Mouse (Mus musculus) adrenal gland, postnatal 4 days (tissue): Measurements from ENCODE around the gene Gstp2. TPM values are rescaled to one million over a fixed set of nuclear protein-coding genes. Genes with fewer than 3 reads are reported as not detected.
"Not testable (repeated sequence)": the region's sequence is repeated elsewhere in the genome, so short reads cannot be mapped to it uniquely, and the experiment has no call there.

Experiments
- DNase-seq, 2 experiments: peaks; one replicate each; pipeline ENCODE4 v3.0.0; 2021 to 2022; ENCODE audit warnings: low spot score in 2 of 2, mixed read lengths in 2 of 2
- total RNA-seq, 2 experiments: library from RNA; stranded (reverse); gene quantifications; 2 replicates each; pipeline ENCODE4 v1.2.3; 2021

Gene Gstp2
- total RNA-seq, 2 experiments from 2014 or later: 52.6 to 68.8 TPM

GRCm38 (mm10) chr19:4051741-4052515 lies 6.1 kb upstream of the Gstp2 start:
- DNase-seq: peak; percentile 43 to 44

- DNase-seq: no peak
Observed at GRCm38 (mm10) chr19:4051016-4051415, 5.2 kb upstream of the Gstp2 start.

GRCm38 (mm10) chr19:4049069-4049468 lies 3.2 kb upstream of the Gstp2 start:
- not testable (repeated sequence) for DNase-seq

- peak; percentile 50 to 75 for DNase-seq
Observed at GRCm38 (mm10) chr19:4047859-4048258, 2.0 kb upstream of the Gstp2 start.

- no peak for DNase-seq
Observed at GRCm38 (mm10) chr19:4046866-4047254, 1.0 kb upstream of the Gstp2 start.

GRCm38 (mm10) chr19:4044109-4044508 lies 1.7 kb downstream of the Gstp2 start:
- DNase-seq: not testable (repeated sequence)

GRCm38 (mm10) chr19:4042124-4042523 lies 3.7 kb downstream of the Gstp2 start:
- no peak for DNase-seq

GRCm38 (mm10) chr19:4041500-4041899 lies 4.3 kb downstream of the Gstp2 start:
- not testable (repeated sequence) for DNase-seq

- DNase-seq: not testable (repeated sequence)
Observed at GRCm38 (mm10) chr19:4040941-4041340, 4.9 kb downstream of the Gstp2 start.

GRCm38 (mm10) chr19:4037788-4038232 lies 8.0 kb downstream of the Gstp2 start, which contains the start of gene Gstp1:
Gene Gstp1, minus strand, starts transcription at chr19:4037985.
- peak; percentile 63 to 76 for DNase-seq

- not testable (repeated sequence) for DNase-seq
Observed at GRCm38 (mm10) chr19:4037154-4037787, 8.6 kb downstream of the Gstp2 start.

- DNase-seq: no peak
Observed at GRCm38 (mm10) chr19:4036327-4037045, 9.3 kb downstream of the Gstp2 start.

GRCm38 (mm10) chr19:4033742-4034141 lies 12.1 kb downstream of the Gstp2 start:
- DNase-seq: no peak

GRCm38 (mm10) chr19:4033298-4033697 lies 12.5 kb downstream of the Gstp2 start:
- DNase-seq: no peak

GRCm38 (mm10) chr19:4032668-4033067 lies 13.2 kb downstream of the Gstp2 start:
- no peak for DNase-seq

GRCm38 (mm10) chr19:4027576-4027975 lies 18.2 kb downstream of the Gstp2 start:
- no peak for DNase-seq

GRCm38 (mm10) chr19:4023185-4023584 lies 22.6 kb downstream of the Gstp2 start:
- DNase-seq: no peak

GRCm38 (mm10) chr19:4018743-4019583 lies 26.9 kb downstream of the Gstp2 start:
- peak in 1 of 2 experiments; percentile 60 for DNase-seq

GRCm38 (mm10) chr19:4017921-4018587 lies 27.8 kb downstream of the Gstp2 start:
- DNase-seq: no peak

GRCm38 (mm10) chr19:4015635-4016034 lies 30.2 kb downstream of the Gstp2 start:
- no peak for DNase-seq
